Mouse (Mus musculus): ENCODE measurements around the gene Rasgrp3.
A peak's percentile ranks its signal among the peaks of the same experiment; 100 is the strongest.
"Not testable (repeated sequence)": the region's sequence is repeated elsewhere in the genome, so short reads cannot be mapped to it uniquely, and the experiment has no call there.

Rasgrp3 gene

DNA sequence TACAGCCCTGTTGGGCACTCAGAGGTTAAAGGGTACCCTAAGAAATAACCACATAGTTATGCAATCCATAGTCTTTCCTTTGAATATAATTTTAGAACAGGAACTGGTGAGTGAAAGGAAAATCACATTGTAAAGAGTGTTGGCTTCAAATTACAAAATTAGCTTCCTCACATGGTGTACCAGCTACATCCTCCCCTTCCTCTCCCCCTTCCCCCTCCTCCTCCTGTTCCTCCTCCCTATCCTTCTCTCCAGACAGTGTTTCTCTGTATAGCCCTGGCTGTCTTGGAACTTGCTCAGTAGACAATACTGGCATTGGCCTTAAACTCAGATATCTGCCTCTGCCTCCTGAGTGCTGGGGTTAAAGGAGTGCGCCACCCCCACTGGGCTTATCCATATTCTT lies 26.1 kb downstream of the Rasgrp3 start:
- DNase-seq (ENCODE audit: low read depth, low spot score), result no peak

- not testable (repeated sequence) for DNase-seq (ENCODE audit: low read depth, low spot score)
Measured at GRCm38 (mm10) chr17:75463223-75463622, 27.5 kb downstream of the Rasgrp3 start.

DNA sequence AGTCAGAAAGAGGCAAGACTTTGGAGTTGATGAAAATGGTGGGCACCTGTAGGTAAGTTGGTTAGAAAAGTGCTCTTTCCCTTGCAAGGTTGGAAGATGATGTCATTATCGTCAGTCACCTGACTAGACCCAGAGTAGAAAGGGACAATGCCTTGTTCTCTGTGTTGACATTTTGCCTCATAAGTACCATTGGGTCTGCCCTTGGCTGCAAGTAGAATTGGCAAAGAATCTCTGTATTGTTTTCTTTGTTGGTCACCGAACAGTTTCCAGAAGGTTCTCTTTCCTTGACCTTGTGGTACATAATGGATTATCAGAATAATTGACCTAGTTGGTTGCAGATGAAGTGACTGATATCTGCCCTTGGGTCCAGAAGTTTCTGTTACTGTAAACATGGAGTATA lies 27.9 kb downstream of the Rasgrp3 start:
- DNase-seq (ENCODE audit: low read depth, low spot score), result no peak

DNA sequence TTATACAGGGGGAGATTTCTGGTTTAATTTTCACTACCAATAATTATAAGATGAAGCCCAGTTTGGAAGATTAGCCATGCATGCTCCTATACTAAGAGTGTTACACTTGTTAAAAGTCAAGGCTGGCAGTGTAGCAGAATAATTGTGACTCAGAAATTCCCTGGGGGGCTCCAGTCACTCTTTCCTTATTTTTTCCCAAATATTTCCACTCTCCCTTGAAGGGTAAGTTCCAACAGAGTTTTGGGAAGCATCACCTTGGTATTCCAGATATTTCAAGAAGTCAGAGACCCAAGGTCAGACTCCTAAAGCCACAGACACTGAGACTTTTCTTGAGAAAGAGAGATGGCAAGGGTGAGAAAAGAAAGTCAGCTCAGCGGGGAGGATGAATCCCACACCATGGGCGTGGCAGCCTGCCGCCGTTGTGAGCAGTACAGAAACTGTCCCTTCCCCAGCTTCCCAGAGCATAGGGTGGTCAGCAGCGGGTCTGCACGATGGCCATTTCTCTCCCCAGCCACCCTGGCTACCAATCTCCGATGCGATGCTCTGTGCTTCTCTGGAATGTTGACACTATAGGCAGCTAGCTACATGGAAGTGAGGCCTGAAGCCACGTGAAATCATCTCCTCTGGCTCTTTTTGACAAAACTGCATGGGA lies 28.8 kb downstream of the Rasgrp3 start:
- no peak for DNase-seq (ENCODE audit: low read depth, low spot score)

DNA sequence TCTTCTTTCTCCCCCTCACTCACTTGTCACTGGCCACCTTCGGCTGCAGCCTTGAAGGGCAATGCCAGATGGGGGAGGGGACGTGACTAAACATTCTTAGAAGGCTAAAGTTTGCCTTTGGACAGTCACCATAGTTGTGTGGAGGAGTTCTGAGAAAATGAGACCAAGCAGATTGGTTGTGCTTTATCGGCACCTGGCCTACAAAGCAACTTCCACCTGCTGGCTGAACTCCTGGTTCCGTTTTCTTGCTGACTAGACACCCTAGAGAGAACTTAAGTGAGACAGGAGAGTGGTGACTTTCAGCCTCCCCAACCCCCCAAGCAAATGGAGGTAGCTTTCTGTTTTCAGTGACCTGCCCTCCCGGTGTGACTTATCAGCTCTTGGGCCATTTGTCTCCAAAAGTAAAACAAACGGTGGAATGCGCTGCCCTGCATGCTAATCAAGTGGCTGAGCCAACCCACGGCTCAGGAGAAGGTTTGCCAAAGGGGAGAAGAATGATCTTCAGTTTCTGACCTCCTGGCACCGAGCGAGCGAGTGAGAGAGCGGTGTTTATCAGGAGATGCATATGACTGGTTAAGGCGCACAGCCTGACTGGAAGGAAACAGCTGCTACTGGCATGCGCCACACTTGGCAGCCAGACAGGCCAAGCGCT lies 29.4 kb downstream of the Rasgrp3 start:
- peak; percentile 19 for DNase-seq (ENCODE audit: low read depth, low spot score)

GRCm38 (mm10) chr17:75465635-75465997 lies 29.9 kb downstream of the Rasgrp3 start:
- no peak for DNase-seq (ENCODE audit: low read depth, low spot score)

DNA sequence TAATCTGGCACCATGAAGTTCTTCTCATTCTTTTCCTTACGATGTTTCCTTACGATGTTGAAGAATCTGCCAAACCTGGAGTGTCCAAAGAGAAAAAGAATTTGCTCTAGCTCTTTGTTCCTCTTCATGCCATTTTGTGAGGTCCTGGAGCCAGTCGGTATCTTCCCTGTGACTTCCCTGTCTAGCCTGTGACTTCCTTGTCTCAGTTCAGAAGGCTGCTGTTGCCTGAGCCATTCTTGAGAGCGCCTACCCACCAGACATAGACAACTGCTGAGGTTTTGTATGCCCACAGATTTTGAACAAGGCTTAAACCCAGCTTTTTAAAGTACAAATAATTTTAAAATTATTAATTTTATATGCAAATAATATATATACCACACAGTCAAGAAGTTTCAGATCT lies 31.3 kb downstream of the Rasgrp3 start:
- DNase-seq (ENCODE audit: low read depth, low spot score), result no peak

- DNase-seq (ENCODE audit: low read depth, low spot score), result no peak
Measured at GRCm38 (mm10) chr17:75467526-75467925, 31.8 kb downstream of the Rasgrp3 start.

- DNase-seq (ENCODE audit: low read depth, low spot score), result no peak
Measured at GRCm38 (mm10) chr17:75468479-75469114, 32.9 kb downstream of the Rasgrp3 start.

- DNase-seq (ENCODE audit: low read depth, low spot score), result no peak
Measured at GRCm38 (mm10) chr17:75470325-75470724, 34.6 kb downstream of the Rasgrp3 start.

- DNase-seq (ENCODE audit: low read depth, low spot score), result no peak
Measured at GRCm38 (mm10) chr17:75470885-75471610, 35.4 kb downstream of the Rasgrp3 start.

DNA sequence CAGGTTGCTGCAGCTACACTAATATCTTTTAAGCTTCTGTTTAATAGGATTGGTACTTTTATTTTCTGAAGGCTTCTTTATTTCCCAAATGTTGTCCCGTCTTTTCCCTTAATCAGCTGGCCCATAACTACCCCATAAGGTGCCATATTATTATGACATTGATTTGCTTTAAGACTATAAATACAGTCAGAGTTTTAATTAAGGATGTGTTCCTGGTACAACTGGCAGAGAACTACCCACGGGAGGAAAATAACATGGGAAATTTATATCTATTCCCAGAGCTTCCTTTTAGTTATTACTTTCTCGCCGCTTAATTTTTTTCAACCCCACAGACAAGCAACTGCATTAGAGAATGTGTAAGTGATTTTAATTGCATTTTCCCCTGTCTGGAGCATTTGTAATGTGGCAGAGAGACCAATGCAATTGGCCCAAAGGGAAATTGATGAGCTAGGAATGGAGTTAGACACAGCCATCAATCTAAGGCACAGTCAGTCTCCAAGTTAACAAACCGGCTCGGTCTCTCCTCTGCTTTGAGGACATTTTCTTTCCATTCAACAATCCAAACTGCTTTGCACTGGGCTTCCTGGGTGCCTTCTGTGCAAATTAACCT lies 36.1 kb downstream of the Rasgrp3 start:
- DNase-seq (ENCODE audit: low read depth, low spot score), result no peak

GRCm38 (mm10) chr17:75472379-75472778 lies 36.7 kb downstream of the Rasgrp3 start:
- no peak for DNase-seq (ENCODE audit: low read depth, low spot score)

DNA sequence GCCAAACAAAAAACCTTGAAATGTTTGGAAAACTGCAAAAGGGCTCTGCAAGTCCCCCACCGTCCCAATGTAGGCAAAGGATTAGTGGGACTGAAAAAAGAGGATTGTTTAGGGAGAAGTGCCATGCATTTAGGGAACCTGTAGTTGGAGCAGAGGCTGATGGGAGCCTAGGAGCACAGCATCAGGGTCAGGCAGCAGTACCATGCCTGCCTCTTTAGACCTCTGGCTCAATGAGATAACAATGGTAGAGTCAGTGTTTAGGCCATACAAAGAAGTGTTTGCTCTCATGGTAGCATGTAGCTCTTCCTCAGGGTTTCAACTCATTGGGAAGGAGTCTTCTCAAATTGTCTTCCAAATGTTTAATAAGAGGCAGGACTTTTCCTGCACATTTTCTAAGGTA lies 40.3 kb downstream of the Rasgrp3 start:
- no peak for DNase-seq (ENCODE audit: low read depth, low spot score)

- no peak for DNase-seq (ENCODE audit: low read depth, low spot score)
Measured at GRCm38 (mm10) chr17:75476736-75477416, 41.2 kb downstream of the Rasgrp3 start.

DNA sequence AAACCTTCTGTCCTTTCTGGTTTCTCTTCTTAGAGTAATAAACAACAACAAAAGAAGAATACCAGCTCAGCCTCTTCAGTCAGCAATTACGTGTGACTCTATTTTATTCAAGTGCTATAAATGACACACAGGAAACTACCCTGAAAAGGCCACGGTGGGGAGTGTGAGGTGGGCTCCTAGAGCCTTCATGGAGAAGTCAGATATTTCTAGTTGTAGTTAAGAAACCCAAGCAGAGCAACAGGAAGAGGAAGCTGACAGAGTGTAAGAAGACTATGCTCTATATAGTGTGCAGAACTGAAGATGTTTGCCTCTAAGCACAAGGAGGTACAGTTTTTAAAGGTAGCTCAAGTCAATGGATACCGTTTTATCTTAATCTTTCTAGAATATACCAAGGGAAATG lies 42.0 kb downstream of the Rasgrp3 start:
- DNase-seq (ENCODE audit: low read depth, low spot score), result no peak

DNA sequence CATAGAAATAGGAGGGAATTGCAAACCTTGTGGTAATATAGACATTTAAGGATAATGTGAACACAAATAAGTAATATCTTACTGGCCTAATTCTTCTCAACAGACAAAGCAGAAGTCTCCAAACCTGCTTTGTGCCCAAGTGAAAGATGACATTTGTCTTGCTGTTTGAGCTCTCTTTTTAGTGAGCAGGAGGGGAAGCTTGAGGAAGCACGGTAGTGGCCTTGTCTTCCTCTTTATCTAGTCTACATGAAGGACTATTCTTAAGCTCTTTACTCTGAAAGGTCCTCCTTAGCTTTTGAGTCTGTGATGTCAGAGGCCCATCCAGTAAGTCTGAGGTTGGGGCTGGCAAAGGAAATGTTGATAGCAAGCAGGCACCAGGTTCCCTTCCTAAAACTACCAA lies 43.1 kb downstream of the Rasgrp3 start:
- no peak for DNase-seq (ENCODE audit: low read depth, low spot score)

DNA sequence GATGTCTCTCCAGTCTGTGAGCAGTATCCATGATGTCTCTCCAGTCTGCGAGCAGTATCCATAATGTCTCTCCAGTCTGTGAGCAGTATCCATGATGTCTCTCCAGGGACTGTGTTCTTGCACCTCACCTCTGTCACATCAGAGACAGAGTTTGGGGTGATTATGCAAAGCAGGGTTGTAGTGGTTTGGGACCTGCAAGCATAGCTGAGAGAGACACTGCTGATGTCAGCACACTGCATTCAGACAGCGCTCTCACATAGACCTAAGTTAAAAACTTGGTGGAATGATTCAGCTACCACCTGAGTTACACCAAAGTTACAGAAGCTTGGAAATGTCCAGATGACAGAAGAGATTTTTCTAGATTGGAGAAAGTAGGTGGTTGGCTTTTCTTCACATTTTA lies 44.0 kb downstream of the Rasgrp3 start:
- DNase-seq (ENCODE audit: low read depth, low spot score), result no peak

- no peak for DNase-seq (ENCODE audit: low read depth, low spot score)
Measured at GRCm38 (mm10) chr17:75480379-75480778, 44.7 kb downstream of the Rasgrp3 start.

- no peak for DNase-seq (ENCODE audit: low read depth, low spot score)
Measured at GRCm38 (mm10) chr17:75486205-75486604, 50.5 kb downstream of the Rasgrp3 start.

DNA sequence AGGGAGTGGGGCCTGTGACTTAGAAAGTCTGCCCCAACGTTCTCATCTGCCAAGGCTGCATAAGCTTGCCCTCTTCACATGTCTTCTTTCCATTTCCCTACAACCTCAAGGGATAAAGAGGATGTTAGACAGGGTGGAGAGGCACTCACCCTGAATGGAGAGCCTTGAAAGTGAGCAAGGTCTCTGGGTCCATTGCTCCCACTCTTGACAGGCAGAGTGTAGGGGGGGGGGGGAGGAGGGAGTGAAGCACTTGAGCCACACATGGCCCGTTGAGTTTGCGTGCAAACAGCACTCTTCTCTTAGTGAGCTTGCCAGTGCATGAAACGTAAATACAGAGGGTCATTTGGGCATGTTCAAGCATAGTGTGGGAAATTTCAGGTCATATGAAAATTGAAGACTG lies 59.5 kb downstream of the Rasgrp3 start:
- no peak for DNase-seq (ENCODE audit: low read depth, low spot score)
